Mouse (Mus musculus) embryo, embryonic 10.5 days (tissue): ENCODE results near the gene Mfsd13b.

Experiments
- DNase-seq: peaks from one replicate; pipeline ENCODE4 v3.0.0-alpha.2; 2015; ENCODE audit warnings: low spot score

The Mfsd13b gene

DNA sequence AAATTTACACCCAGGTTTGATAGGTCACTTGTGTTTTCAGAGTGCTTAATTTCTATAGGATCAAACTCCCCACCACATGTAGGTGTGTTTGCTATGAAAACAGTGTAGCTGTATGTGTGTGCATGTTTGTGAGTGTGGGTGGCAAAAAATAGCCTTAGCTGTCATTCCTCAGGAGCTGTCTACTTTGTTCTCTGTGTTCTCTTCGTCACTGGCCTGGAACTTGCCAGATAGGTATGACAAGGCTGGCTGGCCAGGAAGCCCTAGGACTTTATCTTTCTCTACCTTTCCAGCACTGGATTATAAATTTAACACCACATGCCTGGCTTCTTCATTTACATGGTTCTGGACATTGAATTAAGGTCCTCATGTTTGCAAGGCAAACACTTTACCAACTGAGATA lies 61.9 kb downstream of the Mfsd13b start:
- no peak for DNase-seq

DNA sequence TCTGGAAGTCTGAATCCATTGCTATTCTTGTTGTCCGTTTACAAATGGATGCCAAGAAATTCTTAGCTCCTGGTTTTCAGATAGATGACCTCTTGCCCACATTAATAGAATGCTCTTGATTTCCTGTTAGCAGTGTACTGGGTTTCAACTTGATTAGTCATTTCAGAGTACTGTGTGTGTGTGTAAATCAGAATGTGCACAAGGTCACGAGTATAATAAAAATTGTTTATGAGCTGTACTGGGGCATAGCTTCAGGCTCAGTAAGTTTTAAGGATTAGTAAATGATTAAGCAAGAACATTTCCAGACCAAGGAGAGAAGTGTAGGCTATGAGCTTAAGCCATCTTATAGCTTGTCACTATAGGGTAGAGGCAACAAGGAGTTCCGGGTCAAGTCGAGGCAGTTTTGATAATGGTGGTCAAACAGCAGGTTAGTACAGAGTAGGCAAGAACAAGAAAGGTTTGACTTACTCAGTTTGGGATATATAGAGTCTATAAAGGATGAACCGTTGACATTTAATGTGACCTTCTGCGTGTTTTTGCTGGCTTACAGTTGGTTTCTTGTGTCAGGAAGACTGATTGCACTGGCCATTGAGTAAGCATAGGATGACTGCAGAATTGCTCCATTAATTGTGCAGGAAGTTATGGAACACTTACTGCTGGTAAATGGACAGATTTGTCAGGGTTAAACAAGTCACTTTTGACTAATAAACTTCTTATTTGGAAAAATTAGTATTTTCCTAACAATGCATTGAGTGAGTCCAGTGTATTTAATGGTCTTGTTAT lies 63.6 kb downstream of the Mfsd13b start:
- DNase-seq: no peak

DNA sequence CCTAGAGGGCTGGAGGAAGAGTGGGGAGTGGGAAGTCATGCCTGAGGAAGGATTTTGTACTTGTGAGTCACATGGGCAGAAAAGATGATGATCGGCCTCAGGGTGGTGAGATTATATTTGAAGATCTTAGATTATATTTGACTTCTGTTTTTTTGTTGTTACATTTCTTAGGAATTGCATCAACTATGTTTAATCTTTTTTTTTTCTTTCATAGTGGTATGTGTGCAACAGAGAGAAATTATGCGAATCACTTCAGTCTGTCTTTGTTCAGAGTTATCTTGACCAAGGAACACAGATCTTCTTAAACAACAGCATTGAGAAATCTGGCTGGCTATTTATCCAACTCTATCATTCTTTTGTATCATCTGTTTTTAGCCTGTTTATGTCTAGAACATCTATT lies 65.3 kb downstream of the Mfsd13b start:
- DNase-seq: no peak

DNA sequence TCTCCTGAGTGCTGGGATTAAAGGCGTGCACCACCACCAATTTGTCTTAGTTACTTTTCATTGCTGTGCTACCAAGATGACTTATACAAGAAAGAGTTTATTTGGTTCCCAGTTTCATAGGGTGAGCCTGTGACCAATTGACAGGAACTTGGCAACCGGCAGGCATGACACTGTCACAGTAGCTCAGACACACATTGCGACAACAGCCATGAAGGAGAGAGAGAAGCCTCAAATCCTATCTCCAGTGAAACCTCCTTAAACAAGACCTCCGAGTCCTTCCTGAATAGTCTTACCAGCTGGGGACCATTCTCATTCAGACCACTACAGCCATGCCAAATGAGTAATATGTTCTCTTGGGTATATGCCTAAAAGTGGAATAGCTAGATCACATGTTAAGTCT lies 70.8 kb downstream of the Mfsd13b start:
- DNase-seq: no peak

DNA sequence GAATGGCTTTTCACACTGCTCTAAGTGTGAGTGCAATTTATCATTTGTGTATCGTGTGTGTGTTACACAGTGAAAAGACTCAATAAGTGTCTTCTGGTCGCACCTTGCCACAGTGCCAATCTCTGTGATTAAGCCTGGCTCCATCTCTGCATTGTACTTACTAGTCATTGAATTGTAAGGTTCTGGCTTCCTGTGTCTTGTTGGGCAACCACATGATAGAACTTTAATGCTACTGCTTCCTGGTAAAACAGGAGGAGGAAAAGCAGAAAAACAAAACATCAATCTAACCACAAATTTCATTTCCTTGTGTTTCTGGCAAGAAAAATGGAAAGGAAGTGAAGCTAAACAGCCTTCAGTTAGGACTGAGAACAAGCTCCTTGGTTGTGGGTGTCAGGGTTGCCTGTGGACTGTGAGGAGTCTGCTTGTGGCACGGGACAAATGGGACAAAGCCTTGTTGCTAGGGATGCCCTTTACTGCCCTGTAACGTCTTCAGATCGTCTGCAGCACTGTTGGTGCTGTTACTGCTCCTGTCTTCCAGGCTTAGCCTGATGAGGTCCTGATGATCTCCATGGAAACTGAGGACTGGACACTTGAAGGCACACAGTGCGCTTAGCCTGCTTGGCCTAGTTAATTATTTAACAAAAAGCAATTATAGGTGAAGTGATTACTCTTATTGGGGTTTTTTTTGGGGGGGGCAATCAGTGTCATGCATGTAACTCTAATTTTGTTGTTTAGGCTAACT lies 77.3 kb downstream of the Mfsd13b start:
- no peak for DNase-seq

DNA sequence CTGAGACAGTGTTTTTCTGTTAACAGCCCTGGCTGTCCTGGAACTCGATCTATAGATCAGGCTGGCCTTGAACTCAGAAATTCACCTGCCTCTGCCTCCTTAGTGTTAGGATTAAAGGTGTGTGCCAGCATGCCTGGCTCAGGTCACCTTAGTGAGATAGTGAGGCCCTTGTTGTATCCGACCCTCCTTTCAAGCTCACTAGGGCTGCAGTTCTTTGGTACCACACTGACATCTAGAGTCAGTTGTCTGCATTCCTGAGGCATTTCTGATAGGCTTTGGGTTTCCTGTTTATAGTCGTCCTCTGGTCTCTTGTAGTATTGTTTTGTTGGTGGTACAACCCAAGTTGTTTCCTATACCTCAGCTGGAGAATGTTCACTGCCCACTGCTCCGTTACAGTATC lies 82.0 kb downstream of the Mfsd13b start:
- no peak for DNase-seq
